Mouse (Mus musculus): ENCODE results near the gene Dlk1. TPM values are rescaled to one million over a fixed set of nuclear protein-coding genes. Genes with fewer than 3 reads are reported as not detected.
"Not testable (repeated sequence)": the region's sequence is repeated elsewhere in the genome, so short reads cannot be mapped to it uniquely, and the experiment has no call there.

Dlk1 gene
- polyA plus RNA-seq, 1 experiment from 2014 or later = not detected

DNA sequence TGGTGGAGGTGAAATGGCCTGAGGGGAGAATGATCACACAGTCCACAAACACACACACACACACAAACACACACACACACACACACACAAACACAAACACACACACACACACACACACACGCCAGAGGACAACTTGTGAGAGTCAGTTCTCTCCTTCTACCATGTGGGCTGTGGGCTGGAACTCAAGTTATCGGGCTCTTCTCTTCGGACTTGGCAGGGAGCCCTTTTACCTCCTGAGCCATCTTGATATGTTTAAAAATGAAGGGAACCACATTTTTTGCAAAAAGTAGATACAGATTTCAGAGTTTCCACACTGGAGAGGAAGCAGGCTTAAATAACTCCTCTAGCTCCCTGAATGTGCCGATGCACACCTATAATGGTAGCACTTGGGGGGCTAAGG lies 22.9 kb downstream of the Dlk1 start:
- TF ChIP-seq CTCF (IDR thresholded peaks at IDR 0.05) = no peak
- ChIA-PET CTCF (no interaction called here), POLR2A (no interaction called here)
- peaks cover 25% of the 10 kb centered on the region for H3K27me3 ChIP-seq
- ATAC-seq (no peak), DNase-seq (ENCODE audit: low read depth, low spot score) (no peak)
- in situ Hi-C loops (cut with MboI; ENCODE audit: low pct_unique_long_range_greater_than_20kb) = no loop called here

DNA sequence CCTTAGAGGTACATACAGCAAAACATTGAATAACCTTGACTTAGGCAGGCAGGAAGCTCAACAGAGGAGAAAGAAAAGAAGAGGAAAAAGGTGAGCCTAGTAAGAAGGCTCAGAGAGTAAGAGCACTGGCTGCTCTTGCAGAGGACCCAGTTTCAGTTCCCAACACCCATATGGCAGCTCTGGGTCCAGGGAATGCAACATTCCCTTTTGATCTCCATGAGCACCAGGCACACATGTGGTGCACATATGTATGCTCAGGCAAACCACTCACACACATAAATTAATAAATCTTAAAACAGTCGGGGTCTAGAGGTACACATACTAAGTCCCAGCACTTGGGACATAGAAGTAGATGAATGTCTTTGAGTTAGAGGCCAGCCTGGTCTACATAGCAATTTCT lies 33.9 kb downstream of the Dlk1 start:
- CTCF ChIA-PET; DNase-seq (ENCODE audit: low read depth, low spot score); ATAC-seq; in situ Hi-C loops (cut with MboI; ENCODE audit: low pct_unique_long_range_greater_than_20kb): not testable (repeated sequence)
- H3K27me3 ChIP-seq = peaks cover 26% of the 10 kb centered on the region
- POLR2A ChIA-PET = interaction anchor here (0.7 kb wide), 1 partner anchor 1679 kb away, joined by 5 read pairs; no protein-coding TSS in a partner anchor

DNA sequence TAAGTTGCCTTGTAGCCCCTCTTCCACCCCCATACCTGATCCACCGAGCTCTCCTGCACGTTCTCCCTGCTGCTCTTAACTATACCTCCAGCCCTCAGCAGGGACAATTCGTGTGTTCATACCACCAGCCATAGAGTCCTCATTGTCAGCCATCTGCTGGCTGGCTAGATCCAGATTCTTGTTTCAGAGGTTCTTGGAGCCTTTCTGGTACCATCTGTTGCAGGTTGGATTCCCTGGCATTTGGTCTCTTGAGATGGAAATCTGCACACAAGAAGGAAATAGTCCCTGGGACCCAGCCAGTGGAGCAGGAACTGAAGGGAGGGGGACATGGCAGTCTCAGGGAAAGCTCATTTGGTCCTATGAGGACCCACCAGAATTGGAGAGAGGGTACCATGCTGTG lies 39.1 kb downstream of the Dlk1 start:
- in situ Hi-C loops (cut with MboI; ENCODE audit: low pct_unique_long_range_greater_than_20kb) = no loop called here
- CTCF ChIA-PET = no interaction called here

DNA sequence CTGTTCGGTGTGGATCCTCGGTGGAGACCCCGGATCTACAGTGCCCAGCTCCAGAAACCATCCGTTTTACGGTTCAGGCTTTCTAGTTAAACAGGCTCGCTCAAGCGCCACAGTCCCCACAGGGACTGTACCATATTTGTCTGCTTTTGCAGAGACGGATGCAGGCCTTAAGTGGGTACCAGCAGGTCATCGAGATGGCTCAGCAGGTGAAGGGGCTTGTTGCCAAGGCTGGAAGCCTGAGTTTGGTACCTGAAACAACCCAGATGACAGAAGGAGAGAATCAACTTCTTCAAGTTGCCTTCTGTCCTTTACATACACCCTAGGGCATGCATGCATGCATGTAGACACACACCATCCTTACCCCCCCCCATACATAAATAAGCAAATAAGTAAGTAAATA lies 40.8 kb downstream of the Dlk1 start:
- DNase-seq (ENCODE audit: low read depth, low spot score) = no peak
- POLR2A ChIA-PET = no interaction called here
- ATAC-seq = no peak
- CTCF ChIA-PET = no interaction called here
- in situ Hi-C loops (cut with MboI; ENCODE audit: low pct_unique_long_range_greater_than_20kb) = no loop called here
- no peak for TF ChIP-seq CTCF (IDR thresholded peaks at IDR 0.05)
- H3K27me3 ChIP-seq = peaks cover 25% of the 10 kb centered on the region

More for the DNA sequence above, 39.1 kb downstream of the Dlk1 start:
- DNase-seq (ENCODE audit: low read depth, low spot score) (no peak), ATAC-seq (no peak)
- no peak for TF ChIP-seq CTCF (IDR thresholded peaks at IDR 0.05)
- POLR2A ChIA-PET = no interaction called here
- H3K27me3 ChIP-seq = peaks cover 25% of the 10 kb centered on the region

DNA sequence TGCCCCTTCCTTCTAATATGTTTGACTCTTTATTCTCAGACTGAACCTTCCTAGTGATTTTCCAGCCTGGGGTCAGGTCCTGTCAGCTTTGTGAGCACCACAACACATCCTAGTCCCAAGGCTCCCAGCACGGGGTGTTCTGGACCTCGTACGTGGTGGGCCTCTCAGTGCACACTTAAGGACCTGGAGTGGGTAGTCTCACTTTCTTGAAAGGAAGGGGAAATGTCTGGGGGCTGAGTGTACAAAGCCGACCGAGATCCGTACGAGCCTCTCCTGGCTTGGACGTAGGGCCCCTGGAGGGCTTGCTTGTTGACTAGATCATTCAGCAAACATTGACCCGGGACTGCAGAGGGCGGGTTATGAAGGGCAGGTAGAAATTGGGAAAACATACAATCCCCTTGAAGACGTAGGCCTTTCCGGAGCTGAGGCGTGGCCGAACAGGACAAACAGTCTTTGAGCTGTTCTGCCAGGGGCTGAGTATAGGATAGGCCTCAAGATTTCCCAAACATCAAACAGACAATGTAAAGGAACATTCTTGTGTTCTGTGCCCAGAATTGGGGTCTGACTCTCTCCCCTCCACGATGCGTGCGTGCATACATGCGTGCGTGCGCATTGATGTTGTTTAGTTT lies 42.5 kb downstream of the Dlk1 start:
- ChIA-PET POLR2A (no interaction called here), CTCF (no interaction called here)
- ATAC-seq (no peak), DNase-seq (ENCODE audit: low read depth, low spot score) (no peak)
- in situ Hi-C loops (cut with MboI; ENCODE audit: low pct_unique_long_range_greater_than_20kb) = no loop called here
- no peak for TF ChIP-seq CTCF (IDR thresholded peaks at IDR 0.05)
- H3K27me3 ChIP-seq = peaks cover 16% of the 10 kb centered on the region

DNA sequence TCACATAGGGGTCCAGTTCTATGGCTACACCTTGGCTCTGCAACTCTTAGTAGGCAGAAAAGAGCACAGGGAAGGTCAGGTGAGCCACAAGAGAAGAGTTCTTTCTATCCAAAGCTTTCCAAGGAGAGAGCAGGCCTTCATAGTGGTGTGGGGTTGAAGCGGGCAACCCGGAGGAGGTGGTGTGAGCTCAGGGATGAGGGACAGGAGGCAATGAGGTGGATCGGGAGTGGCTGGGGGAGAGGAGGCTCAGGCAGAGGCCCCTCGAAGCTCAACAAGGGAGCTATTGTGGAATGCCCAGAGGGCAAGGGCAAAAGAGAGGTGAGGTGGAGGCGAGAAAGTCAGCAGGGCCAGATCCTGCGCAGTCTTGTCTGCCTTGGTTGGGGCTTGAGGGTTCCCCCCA lies 43.8 kb downstream of the Dlk1 start:
- in situ Hi-C loops (cut with MboI; ENCODE audit: low pct_unique_long_range_greater_than_20kb) = no loop called here
- DNase-seq (ENCODE audit: low read depth, low spot score) = no peak
- POLR2A ChIA-PET = no interaction called here
- peaks cover 7% of the 10 kb centered on the region for H3K27me3 ChIP-seq
- CTCF ChIA-PET = no interaction called here
- no peak for TF ChIP-seq CTCF (IDR thresholded peaks at IDR 0.05)
- ATAC-seq = no peak

DNA sequence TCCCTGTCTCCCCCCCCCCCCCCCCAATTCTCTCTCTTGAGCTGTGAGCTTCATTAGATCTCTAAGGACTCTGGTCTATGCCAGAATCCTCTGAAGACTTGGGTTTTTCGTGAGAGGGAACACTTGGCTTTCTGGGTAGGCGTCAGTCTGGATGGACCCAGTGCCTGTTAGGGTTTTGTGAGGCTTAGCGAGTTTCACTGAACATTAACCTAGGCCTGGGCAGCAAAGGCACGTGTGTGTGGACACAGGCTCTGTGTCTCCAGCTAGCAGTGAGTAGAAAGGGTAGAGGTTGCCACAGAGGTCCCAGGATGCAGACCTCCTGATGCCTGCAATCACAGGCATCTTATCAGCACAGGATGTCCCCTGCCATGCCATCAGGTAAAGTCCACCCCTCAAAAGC lies 48.4 kb downstream of the Dlk1 start:
- peaks cover 3% of the 10 kb centered on the region for H3K27me3 ChIP-seq
- no peak for ATAC-seq
- no peak for DNase-seq (ENCODE audit: low read depth, low spot score)
- no peak for TF ChIP-seq CTCF (IDR thresholded peaks at IDR 0.05)
- in situ Hi-C loops (cut with MboI; ENCODE audit: low pct_unique_long_range_greater_than_20kb) = no loop called here
- ChIA-PET POLR2A (no interaction called here), CTCF (no interaction called here)

DNA sequence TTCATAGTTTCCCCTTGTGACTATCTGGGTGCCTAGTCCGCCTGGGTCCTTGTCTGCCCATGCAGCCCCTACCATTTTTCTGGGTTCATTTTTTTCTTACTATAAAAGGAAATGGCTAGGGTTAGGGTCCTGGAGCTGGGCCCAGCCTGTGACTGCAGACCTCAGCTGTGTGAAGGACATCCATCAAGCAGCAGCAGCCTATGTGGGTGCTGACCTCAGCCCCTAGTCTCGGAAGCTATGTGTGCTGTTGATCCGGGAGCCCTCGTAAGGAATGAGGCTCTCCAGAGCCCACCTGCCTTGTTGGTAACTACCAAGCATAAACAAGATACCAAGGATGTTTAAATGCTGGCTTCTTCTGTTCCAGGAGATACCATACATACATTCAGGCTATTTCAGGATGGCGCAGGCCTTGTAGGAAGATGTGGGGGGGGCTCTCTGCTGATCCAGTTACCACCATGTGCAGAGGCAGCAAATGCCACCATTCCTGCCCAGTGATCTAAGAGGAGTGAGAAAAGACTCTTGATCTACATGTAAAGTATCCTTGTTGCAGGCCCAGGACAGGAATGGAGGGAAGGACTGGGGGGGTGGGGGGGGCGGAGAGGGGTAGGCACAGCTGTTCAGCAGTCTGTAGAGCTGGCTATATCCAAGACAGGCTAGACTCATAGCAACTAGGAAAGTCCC lies 49.9 kb downstream of the Dlk1 start:
- no peak for ATAC-seq
- ChIA-PET POLR2A (no interaction called here), CTCF (no interaction called here)
- TF ChIP-seq CTCF (IDR thresholded peaks at IDR 0.05) = no peak
- H3K27me3 ChIP-seq = peaks cover 3% of the 10 kb centered on the region
- in situ Hi-C loops (cut with MboI; ENCODE audit: low pct_unique_long_range_greater_than_20kb) = no loop called here
- DNase-seq (ENCODE audit: low read depth, low spot score) = no peak

DNA sequence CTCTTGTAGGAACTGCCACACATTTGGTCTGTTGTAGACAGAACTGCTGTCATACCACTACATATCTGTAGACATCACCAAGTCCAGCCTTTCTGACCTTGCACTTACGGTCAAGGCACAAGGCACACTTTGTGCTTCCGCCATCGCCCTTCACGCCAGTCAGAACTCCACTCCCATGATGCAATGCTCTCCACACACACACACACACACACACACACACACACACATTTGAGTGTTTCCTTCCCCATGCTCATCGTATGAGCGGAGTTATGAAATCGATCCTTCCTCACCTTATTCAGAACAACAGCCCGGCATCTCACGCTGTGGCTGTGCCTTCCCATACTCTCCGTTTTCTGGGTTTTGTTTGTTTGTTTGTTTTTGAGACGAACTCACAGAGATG lies 55.1 kb downstream of the Dlk1 start:
- TF ChIP-seq CTCF (IDR thresholded peaks at IDR 0.05) = no peak
- POLR2A ChIA-PET = no interaction called here
- CTCF ChIA-PET = no interaction called here
- peaks cover 18% of the 10 kb centered on the region for H3K27me3 ChIP-seq
- ATAC-seq = no peak
- in situ Hi-C loops (cut with MboI; ENCODE audit: low pct_unique_long_range_greater_than_20kb) = no loop called here
- no peak for DNase-seq (ENCODE audit: low read depth, low spot score)

DNA sequence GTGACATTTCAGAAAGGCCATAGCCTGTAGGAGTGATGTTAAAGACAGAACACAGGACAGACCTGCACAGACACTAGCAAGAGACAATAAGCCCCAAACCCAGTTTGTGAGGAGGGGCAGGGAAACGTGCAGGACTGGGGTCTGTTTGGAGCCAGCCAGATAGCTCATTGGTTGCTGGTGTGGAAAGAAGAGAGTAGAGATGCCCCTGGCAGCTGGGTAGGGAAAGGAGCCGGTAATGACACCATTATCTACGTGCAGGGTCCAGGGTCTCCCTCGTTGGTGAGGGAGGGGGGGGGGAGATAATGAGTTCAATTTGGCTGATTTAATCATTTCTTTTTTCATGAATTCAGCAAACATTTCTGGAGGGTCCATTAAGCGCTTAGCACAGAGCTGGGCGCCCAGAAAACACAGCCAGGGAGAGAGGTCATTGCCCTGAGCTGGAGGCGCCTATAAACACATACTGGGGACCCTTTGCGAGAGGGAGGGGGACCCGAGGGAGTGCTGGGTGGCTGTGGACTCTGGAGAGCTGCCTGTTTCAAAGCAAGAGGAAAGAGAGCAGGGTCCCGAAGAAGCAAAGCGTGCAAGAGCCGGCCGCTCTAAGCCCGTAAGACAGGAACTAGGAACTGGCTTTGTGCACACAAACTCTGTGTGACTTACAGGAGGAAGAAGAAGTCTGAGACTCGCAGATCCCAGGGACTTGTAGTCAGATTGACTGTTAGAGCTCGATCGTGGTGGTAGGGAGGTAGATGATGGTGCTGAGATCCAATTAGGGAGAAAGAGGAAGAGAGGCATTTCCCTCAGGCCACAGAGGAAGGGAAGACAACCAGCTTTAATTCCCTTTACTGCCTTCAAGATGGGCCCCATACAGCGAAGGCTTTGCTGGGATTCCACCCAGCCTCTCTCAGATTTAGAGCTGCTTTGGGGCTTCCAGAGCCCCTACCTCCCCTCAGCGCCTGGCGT lies 56.2 kb downstream of the Dlk1 start:
- in situ Hi-C loops (cut with MboI; ENCODE audit: low pct_unique_long_range_greater_than_20kb) = no loop called here
- ATAC-seq (no peak), DNase-seq (ENCODE audit: low read depth, low spot score) (no peak)
- no peak for TF ChIP-seq CTCF (IDR thresholded peaks at IDR 0.05)
- CTCF ChIA-PET = no interaction called here
- POLR2A ChIA-PET = no interaction called here
- H3K27me3 ChIP-seq = peaks cover 18% of the 10 kb centered on the region

DNA sequence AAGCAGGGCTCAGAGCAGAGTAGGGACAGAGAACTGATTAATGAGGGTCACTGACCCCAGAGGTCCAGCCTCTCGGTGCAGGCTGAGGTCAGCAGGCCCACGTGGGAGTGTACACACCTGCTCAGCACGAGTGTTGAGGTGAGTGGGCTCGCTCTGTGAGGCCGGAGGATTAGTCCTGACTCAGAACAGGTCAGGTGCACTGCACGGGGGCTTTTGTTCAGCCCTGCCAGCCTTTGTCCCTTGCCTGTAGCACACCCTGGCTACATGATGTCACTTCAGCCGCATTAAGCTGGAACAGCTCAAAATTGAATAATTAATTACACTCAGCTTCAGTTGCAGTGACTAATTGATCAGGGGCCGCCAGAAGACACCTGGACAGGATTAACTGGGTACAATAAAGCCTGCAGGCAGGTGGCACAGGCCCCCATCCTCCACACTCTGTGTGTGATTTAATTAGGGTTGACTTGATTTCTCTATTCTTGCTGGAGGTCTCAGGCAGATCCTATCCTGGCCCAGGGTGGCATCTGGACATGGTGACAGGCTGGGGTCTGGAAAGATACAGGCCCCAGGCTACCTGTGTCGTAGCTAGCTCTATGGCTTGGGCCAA lies 57.0 kb downstream of the Dlk1 start:
- DNase-seq (ENCODE audit: low read depth, low spot score) = no peak
- no peak for ATAC-seq
- ChIA-PET CTCF (no interaction called here), POLR2A (no interaction called here)
- in situ Hi-C loops (cut with MboI; ENCODE audit: low pct_unique_long_range_greater_than_20kb) = no loop called here
- peaks cover 18% of the 10 kb centered on the region for H3K27me3 ChIP-seq
- no peak for TF ChIP-seq CTCF (IDR thresholded peaks at IDR 0.05)

Measured in Patski (cell line).